Mouse (Mus musculus): ENCODE data around the gene Tpst1.

Gene Tpst1

DNA sequence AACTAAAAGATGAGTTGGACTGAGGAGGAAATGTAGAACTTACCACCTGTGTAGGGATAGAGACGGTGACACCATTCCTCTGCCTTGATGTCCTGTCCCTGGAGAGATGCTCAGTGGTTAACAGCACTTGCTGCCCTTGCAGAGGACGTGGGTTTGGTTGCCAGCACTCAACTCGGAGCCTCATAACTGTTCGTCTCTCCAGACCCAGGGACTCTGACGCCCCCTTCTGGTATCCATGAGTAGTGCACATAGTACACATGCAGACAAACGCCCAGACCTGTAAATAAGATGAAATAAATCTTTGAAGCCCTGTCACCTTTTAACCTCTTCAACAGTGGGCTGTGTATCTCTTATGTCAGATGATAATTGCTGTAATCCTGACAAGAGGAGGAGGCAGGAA lies 26.1 kb upstream of the Tpst1 start:
- TF ChIP-seq GATA4 (IDR thresholded peaks at IDR 0.05; ENCODE audit: insufficient replicate concordance, low read length): no peak

- no peak for TF ChIP-seq GATA4 (IDR thresholded peaks at IDR 0.05; ENCODE audit: insufficient replicate concordance, low read length)
These were observed 24.2 kb upstream of the Tpst1 start for GRCm38 (mm10) chr5:130048786-130049520.

DNA sequence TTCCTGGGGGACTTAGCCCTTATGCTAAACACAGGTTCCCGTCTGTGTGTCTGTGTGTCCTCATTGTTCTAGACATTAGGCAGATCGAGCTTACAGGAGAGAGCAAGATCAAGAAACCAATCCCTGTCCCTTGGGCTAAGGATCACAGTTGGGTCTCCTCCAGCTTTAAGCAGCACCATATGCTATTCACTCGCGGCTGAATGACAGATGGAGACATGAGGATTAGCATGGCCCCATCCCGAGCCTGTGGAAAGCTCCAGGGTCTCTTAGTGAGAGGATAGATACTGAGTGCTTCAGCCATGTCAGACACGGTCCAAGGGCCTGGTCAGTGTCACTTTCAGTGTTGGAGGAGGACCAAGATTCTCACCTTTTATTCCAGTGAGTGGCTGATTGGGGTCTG lies 22.7 kb upstream of the Tpst1 start:
- TF ChIP-seq GATA4 (IDR thresholded peaks at IDR 0.05; ENCODE audit: insufficient replicate concordance, low read length): no peak

GRCm38 (mm10) chr5:130051073-130051860 lies 21.9 kb upstream of the Tpst1 start:
- no peak for TF ChIP-seq GATA4 (IDR thresholded peaks at IDR 0.05; ENCODE audit: insufficient replicate concordance, low read length)

DNA sequence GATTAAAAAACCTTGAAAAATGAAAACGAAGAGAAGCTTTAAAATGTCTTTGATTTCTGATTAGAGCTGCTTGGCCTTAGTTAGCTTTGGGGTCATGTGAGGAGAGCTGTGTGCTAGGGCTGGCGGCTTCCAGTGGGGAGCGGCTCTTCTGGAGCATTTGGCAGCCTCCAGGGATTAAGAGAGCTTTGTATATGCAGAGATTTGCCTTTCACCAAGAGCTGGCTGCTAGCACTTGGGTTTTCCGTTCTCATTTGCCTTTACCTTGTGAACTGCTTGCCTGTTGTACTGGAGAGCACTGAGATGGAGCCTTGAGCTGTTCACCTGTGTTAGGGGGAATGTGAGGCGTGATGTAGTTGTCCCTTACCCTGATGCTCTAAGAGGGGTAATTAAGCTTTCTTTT lies 20.6 kb upstream of the Tpst1 start:
- no peak for TF ChIP-seq GATA4 (IDR thresholded peaks at IDR 0.05; ENCODE audit: insufficient replicate concordance, low read length)

GRCm38 (mm10) chr5:130052955-130053354 lies 20.2 kb upstream of the Tpst1 start:
- no peak for TF ChIP-seq GATA4 (IDR thresholded peaks at IDR 0.05; ENCODE audit: insufficient replicate concordance, low read length)

GRCm38 (mm10) chr5:130055688-130056087 lies 17.4 kb upstream of the Tpst1 start:
- TF ChIP-seq GATA4 (IDR thresholded peaks at IDR 0.05; ENCODE audit: insufficient replicate concordance, low read length): no peak

- no peak for TF ChIP-seq GATA4 (IDR thresholded peaks at IDR 0.05; ENCODE audit: insufficient replicate concordance, low read length)
These were observed 16.8 kb upstream of the Tpst1 start for GRCm38 (mm10) chr5:130056303-130056702.

DNA sequence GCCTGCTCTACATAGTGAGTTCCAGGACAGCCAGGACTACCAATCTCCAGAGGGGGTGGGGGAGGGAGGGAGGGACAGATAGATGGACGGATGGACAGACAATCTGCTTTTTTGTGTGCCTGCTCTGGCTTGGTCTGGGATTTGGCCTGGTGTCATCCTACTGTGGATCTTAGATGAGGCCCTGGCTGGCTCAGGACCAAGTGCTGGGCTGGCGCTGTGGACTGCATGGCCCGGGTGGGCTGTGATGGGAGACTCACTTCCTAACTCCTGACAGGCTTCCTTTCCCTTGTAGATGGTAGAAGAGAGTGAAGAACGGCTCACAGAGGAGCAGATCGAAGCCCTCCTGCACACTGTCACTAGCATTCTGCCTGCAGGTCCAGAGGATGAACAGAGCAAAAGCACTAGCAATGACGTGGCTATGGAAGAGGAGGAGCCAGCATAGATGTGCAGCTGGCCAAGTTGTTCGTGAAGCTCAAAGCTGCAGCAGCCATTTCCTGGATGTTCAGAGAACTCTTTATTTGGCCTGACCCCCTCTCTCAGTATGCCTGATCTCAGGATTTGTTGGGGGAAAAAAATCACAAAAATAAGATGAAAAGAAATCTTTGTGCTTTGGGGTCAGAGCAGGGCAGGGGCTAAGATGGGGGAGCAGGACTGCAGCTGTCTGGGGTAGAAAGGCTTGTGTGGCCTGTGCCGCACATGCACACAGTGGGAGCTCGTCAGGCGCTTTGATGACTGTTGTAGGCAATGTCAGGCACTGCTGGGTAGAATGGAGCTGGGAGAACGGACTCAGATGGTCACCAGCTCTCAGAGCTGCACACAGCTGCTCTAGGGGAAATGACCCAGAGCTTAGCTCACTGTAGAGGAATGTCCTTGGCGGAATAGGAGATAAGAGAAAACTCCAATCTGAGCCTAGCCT lies 13.5 kb upstream of the Tpst1 start:
- no peak; the same call in 1 of the 2 replicates for TF ChIP-seq GATA4 (IDR thresholded peaks at IDR 0.05; ENCODE audit: insufficient replicate concordance, low read length)

DNA sequence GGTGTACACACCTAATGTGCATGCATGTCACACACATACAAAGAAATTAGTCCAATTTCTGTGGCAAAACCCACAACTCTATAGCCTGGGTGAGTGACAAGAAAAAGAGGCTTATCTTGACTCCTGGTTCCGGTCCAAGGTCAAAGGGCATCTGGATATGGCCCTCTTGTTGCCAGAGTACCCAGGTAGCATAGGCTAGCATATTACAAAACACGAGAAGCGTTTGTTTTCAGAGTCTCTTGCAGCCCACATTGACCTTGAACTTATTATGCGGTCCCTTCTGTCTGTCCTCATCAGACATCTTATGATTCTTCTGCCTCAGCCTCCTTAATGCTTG lies 12.8 kb upstream of the Tpst1 start:
- TF ChIP-seq GATA4 (IDR thresholded peaks at IDR 0.05; ENCODE audit: insufficient replicate concordance, low read length): peak; percentile 90; the same call in 1 of the 2 replicates

DNA sequence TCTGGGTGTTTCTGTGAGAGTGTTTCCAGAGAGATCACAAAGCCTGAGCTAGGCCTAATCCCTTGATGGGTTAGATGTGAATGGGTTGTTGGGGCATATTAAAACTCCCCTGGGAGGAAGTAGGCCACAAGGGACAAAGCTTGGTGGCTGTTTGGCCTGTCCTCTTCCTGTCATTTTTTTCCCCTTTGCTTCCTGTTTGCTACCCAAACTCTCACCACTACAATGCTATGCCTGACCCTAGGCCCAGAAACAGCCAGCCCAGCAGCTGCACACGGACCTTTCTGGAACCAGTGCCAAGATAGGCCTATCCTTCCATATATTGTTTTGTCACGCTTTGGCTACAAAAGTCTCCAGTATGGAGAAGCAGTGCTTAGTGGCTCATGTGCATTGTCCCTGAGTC lies 11.0 kb upstream of the Tpst1 start:
- no peak for TF ChIP-seq GATA4 (IDR thresholded peaks at IDR 0.05; ENCODE audit: insufficient replicate concordance, low read length)

DNA sequence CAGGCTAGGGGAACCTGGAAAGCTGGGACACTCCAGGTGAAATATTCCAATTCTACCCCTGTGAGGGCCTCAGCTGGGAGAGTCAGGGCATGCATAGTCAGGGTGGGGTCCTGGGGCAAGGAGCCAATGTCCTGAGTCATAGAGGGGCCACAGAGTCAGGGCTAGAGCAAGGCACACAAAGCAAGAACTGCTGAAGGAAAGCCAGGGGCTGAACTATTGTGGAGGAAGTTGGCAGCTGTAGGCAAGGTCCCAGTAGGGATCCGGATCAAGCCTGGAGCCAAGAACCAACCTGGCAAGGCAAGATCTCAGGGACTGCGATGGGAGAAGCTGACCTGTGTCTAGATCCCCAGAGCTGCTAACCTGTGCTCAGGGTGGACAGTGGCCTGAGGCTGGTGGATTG lies 9.4 kb upstream of the Tpst1 start:
- no peak for TF ChIP-seq GATA4 (IDR thresholded peaks at IDR 0.05; ENCODE audit: insufficient replicate concordance, low read length)

DNA sequence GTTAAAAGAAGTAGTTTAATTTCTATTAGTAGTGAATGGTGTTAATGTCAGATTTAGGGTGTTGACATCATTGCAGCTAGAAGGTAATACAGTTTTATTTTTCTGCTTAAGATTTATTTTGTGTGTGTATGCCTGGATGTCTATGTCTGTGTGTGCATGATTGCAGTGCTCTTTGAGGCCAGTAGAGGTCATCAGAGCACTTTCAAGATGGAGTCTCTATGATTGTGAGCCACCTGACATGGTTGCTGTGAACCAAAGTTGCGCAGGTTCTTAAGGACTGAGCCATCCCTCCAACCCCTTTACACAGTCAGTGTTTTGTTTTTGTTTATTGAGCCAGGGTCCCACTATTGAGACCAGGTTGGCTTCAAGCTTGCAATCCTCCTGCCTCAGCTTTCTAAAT lies 7.5 kb upstream of the Tpst1 start:
- no peak for TF ChIP-seq GATA4 (IDR thresholded peaks at IDR 0.05; ENCODE audit: insufficient replicate concordance, low read length)

- no peak for TF ChIP-seq GATA4 (IDR thresholded peaks at IDR 0.05; ENCODE audit: insufficient replicate concordance, low read length)
These were observed 5.3 kb upstream of the Tpst1 start for GRCm38 (mm10) chr5:130067841-130068264.

- no peak for TF ChIP-seq GATA4 (IDR thresholded peaks at IDR 0.05; ENCODE audit: insufficient replicate concordance, low read length)
These were observed 1.4 kb downstream of the Tpst1 start for GRCm38 (mm10) chr5:130074491-130074890.
